Mouse (Mus musculus) kidney, postnatal 4 days (tissue): ENCODE data around the gene Slc25a26.
A peak's percentile ranks its signal among the peaks of the same experiment; 100 is the strongest.
"Not testable (repeated sequence)": the region's sequence is repeated elsewhere in the genome, so short reads cannot be mapped to it uniquely, and the experiment has no call there.

Experiments used
- DNase-seq, 2 experiments: peaks; one replicate each; pipeline ENCODE4 v3.0.0; 2021; ENCODE audit warnings: mixed read lengths in 2 of 2

Slc25a26 gene

GRCm38 (mm10) chr6:94553085-94553484 lies 53.0 kb downstream of the Slc25a26 start:
- no peak for DNase-seq

GRCm38 (mm10) chr6:94558603-94559002 lies 58.5 kb downstream of the Slc25a26 start:
- DNase-seq = not testable (repeated sequence)

- no peak for DNase-seq
Measured at GRCm38 (mm10) chr6:94560896-94561295, 60.8 kb downstream of the Slc25a26 start.

GRCm38 (mm10) chr6:94561346-94561745 lies 61.2 kb downstream of the Slc25a26 start:
- DNase-seq = no peak

- no peak for DNase-seq
Measured at GRCm38 (mm10) chr6:94563203-94563940, 63.2 kb downstream of the Slc25a26 start.

- DNase-seq = no peak
Measured at GRCm38 (mm10) chr6:94565766-94566165, 65.6 kb downstream of the Slc25a26 start.

GRCm38 (mm10) chr6:94568040-94568439 lies 67.9 kb downstream of the Slc25a26 start:
- no peak for DNase-seq

GRCm38 (mm10) chr6:94575526-94576166 lies 75.5 kb downstream of the Slc25a26 start:
- no peak for DNase-seq

GRCm38 (mm10) chr6:94577991-94578390 lies 77.9 kb downstream of the Slc25a26 start:
- DNase-seq = no peak

- no peak for DNase-seq
Measured at GRCm38 (mm10) chr6:94582055-94582454, 81.9 kb downstream of the Slc25a26 start.

- DNase-seq = no peak
Measured at GRCm38 (mm10) chr6:94584147-94584695, 84.1 kb downstream of the Slc25a26 start.

GRCm38 (mm10) chr6:94584976-94585375 lies 84.8 kb downstream of the Slc25a26 start:
- DNase-seq = no peak

GRCm38 (mm10) chr6:94588365-94588764 lies 88.2 kb downstream of the Slc25a26 start:
- DNase-seq = no peak

GRCm38 (mm10) chr6:94592243-94592642 lies 92.1 kb downstream of the Slc25a26 start:
- peak; percentile 66 to 78 for DNase-seq

- peak; percentile 50 to 69 for DNase-seq
Measured at GRCm38 (mm10) chr6:94592710-94593109, 92.6 kb downstream of the Slc25a26 start.

- DNase-seq = no peak
Measured at GRCm38 (mm10) chr6:94594096-94594665, 94.0 kb downstream of the Slc25a26 start.

GRCm38 (mm10) chr6:94594711-94595110 lies 94.6 kb downstream of the Slc25a26 start:
- no peak for DNase-seq

GRCm38 (mm10) chr6:94595206-94595605 lies 95.1 kb downstream of the Slc25a26 start:
- no peak for DNase-seq

GRCm38 (mm10) chr6:94596051-94596760 lies 96.1 kb downstream of the Slc25a26 start:
- no peak for DNase-seq

- DNase-seq = peak; percentile 56 to 63
Measured at GRCm38 (mm10) chr6:94596761-94597485, 96.8 kb downstream of the Slc25a26 start.

GRCm38 (mm10) chr6:94598421-94598820 lies 98.3 kb downstream of the Slc25a26 start:
- DNase-seq = no peak

- DNase-seq = no peak
Measured at GRCm38 (mm10) chr6:94599016-94599415, 98.9 kb downstream of the Slc25a26 start.
